Mouse (Mus musculus) forebrain, embryonic 14.5 days (tissue): Measurements from ENCODE around the gene Robo4. TPM values are rescaled to one million over a fixed set of nuclear protein-coding genes. Genes with fewer than 3 reads are reported as not detected.

Experiments
- ATAC-seq: fragments of 200-750 bp; cut with Nextera tagmentation; 2 replicates; pipeline ENCODE4 v1.8.0; 2017; ENCODE audit warnings: mild to moderate bottlenecking, moderate library complexity
- DNase-seq: peaks from one replicate; pipeline ENCODE4 v3.0.0-alpha.2; 2015; ENCODE audit warnings: low spot score
- H3K27ac ChIP-seq: fragments of 300-500 bp; sonication (generic); 2 replicates; pipeline ENCODE4 v1.5.1; 2014; ENCODE audit warnings: low read depth, mild to moderate bottlenecking, control low read depth, low read length, moderate library complexity
- H3K27me3 ChIP-seq: fragments of 300-500 bp; sonication (generic); replicated peaks from 2 replicates; pipeline ENCODE4 v1.6.1; 2014; ENCODE audit warnings: low read length, control low read depth, mixed read lengths; ENCODE audit not compliant: control insufficient read depth, insufficient read depth
- H3K36me3 ChIP-seq: fragments of 300-500 bp; sonication (generic); 2 replicates; pipeline ENCODE4 v1.6.1; 2014; ENCODE audit warnings: low read length, control low read depth; ENCODE audit not compliant: control insufficient read depth, insufficient read depth
- H3K4me1 ChIP-seq: fragments of 300-500 bp; sonication (generic); 2 replicates; pipeline ENCODE4 v1.6.1; 2014; ENCODE audit warnings: antibody characterized with exemption, low read length, control low read depth; ENCODE audit not compliant: control insufficient read depth, insufficient read depth
- H3K4me2 ChIP-seq: fragments of 300-500 bp; sonication (generic); 2 replicates; pipeline ENCODE4 v1.6.1; 2014; ENCODE audit warnings: mild to moderate bottlenecking, control low read depth, low read length
- H3K4me3 ChIP-seq: fragments of 300-500 bp; sonication (generic); 2 replicates; pipeline ENCODE4 v1.5.1; 2014; ENCODE audit warnings: low read depth, low read length, control low read depth
- H3K9ac ChIP-seq: fragments of 300-500 bp; sonication (generic); 2 replicates; pipeline ENCODE4 v1.6.1; 2014; ENCODE audit warnings: mild to moderate bottlenecking, low read length, control low read depth, moderate library complexity
- H3K9me3 ChIP-seq: fragments of 300-500 bp; sonication (generic); replicated peaks from 2 replicates; pipeline ENCODE4 v1.6.1; 2016; ENCODE audit warnings: low read length, control low read depth, mixed read lengths; ENCODE audit not compliant: control insufficient read depth
- WGBS: fragments of 180-500 bp; shearing (Covaris S2); extraction: QIAGEN DNeasy Blood & Tissue Kit; methylation state at CpG from one replicate; pipeline ENCODE4 v1.1.7; 2014; 5-methylcytosine and 5-hydroxymethylcytosine counted together
- polyA plus RNA-seq: library from polyadenylated mRNA; unstranded; fragments of >200 nt; fragmentation: Nextera tagmentation; extraction: Ambion mirVana; gene quantifications from 2 replicates; pipeline ENCODE4 v1.2.1, GENCODE M21; 2014

Gene Robo4
- polyA plus RNA-seq, 1 experiment from 2014 or later, result 3.3 TPM

GRCm38 (mm10) chr9:37455868-37456267, 54.2 kb downstream of the Robo4 start:
- H3K27ac ChIP-seq, result peak overlapping the region; percentile 77; the same call in 1 of the 2 replicates
- DNase-seq, result peak; percentile 5
- peaks cover 64% of the 10 kb centered on the region for H3K4me1 ChIP-seq
- H3K9ac ChIP-seq, result peak overlapping the region; percentile 44; the same call in 1 of the 2 replicates
- no peaks in the 10 kb centered on the region for H3K36me3 ChIP-seq
- H3K27me3 ChIP-seq, result peaks cover 3% of the 10 kb centered on the region; the same call in 1 of the 2 replicates
- WGBS, result 2% methylated on average over 8 of the region's 8 CpGs
- ATAC-seq, result no peak
- H3K9me3 ChIP-seq, result no peaks in the 10 kb centered on the region
- H3K4me3 ChIP-seq, result 0 out of 2 replicates have a peak overlapping the region, but pooled peaks have one; percentile 27
- H3K4me2 ChIP-seq, result peak overlapping the region; percentile 47

- peak overlapping the region; percentile 44 for H3K9ac ChIP-seq
- H3K4me3 ChIP-seq, result peak overlapping the region; percentile 27
- peaks cover 6% of the 10 kb centered on the region for H3K27me3 ChIP-seq
- no peaks in the 10 kb centered on the region for H3K36me3 ChIP-seq
- DNase-seq (peak; percentile 93), ATAC-seq (peak; percentile 81)
- 0% methylated on average over 20 of the region's 20 CpGs for WGBS
- peak overlapping the region; percentile 47 for H3K4me2 ChIP-seq
- peak overlapping the region; percentile 67; the same call in 1 of the 2 replicates for H3K27ac ChIP-seq
- H3K9me3 ChIP-seq, result no peaks in the 10 kb centered on the region
- H3K4me1 ChIP-seq, result peaks cover 62% of the 10 kb centered on the region
Measured at GRCm38 (mm10) chr9:37456481-37456910, 54.8 kb downstream of the Robo4 start.

- H3K36me3 ChIP-seq, result no peaks in the 10 kb centered on the region
- WGBS, result 28% methylated on average over 1 of the region's 1 CpGs
- DNase-seq (no peak), ATAC-seq (no peak)
- peaks cover 9% of the 10 kb centered on the region for H3K27me3 ChIP-seq
- peaks cover 56% of the 10 kb centered on the region for H3K4me1 ChIP-seq
- no peaks in the 10 kb centered on the region for H3K9me3 ChIP-seq
- H3K27ac ChIP-seq, result peak overlapping the region; percentile 67; the same call in 1 of the 2 replicates
- H3K9ac ChIP-seq, result no peak overlapping the region
- H3K4me2 ChIP-seq, result peak overlapping the region; percentile 47
- no peak overlapping the region for H3K4me3 ChIP-seq
Measured at GRCm38 (mm10) chr9:37457151-37457550, 55.5 kb downstream of the Robo4 start.

GRCm38 (mm10) chr9:37459665-37460042, 58.0 kb downstream of the Robo4 start:
- DNase-seq, result no peak
- H3K4me1 ChIP-seq, result peaks cover 35% of the 10 kb centered on the region

GRCm38 (mm10) chr9:37460043-37460960, 58.6 kb downstream of the Robo4 start:
- Histone ChIP-seq H3K4me2 (peak overlapping the region; percentile 97), H3K9me3 (no peaks in the 10 kb centered on the region), H3K27ac (peak overlapping the region; percentile 75), H3K4me1 (peaks cover 29% of the 10 kb centered on the region), H3K36me3 (no peaks in the 10 kb centered on the region), H3K27me3 (peaks cover 9% of the 10 kb centered on the region), H3K4me3 (peak overlapping the region; percentile 62), H3K9ac (peak overlapping the region; percentile 84)
- under 1% methylated on average over 68 of the region's 81 CpGs for WGBS
- ATAC-seq (peak; percentile 52), DNase-seq (peak; percentile 58)

More at GRCm38 (mm10) chr9:37459665-37460042, 58.0 kb downstream of the Robo4 start:
- peak overlapping the region; percentile 84 for H3K9ac ChIP-seq
- H3K27ac ChIP-seq, result peak overlapping the region; percentile 75
- peak overlapping the region; percentile 97 for H3K4me2 ChIP-seq
- no peak for ATAC-seq
- WGBS, result 7% methylated on average over 9 of the region's 9 CpGs
- no peaks in the 10 kb centered on the region for H3K9me3 ChIP-seq
- peaks cover 9% of the 10 kb centered on the region for H3K27me3 ChIP-seq
- no peaks in the 10 kb centered on the region for H3K36me3 ChIP-seq
- peak overlapping the region; percentile 62 for H3K4me3 ChIP-seq

- WGBS, result 11% methylated on average over 5 of the region's 5 CpGs
- Histone ChIP-seq H3K9ac (peak overlapping the region; percentile 84), H3K36me3 (no peaks in the 10 kb centered on the region), H3K27me3 (peaks cover 9% of the 10 kb centered on the region), H3K4me3 (peak overlapping the region; percentile 62), H3K4me2 (peak overlapping the region; percentile 97), H3K27ac (peak overlapping the region; percentile 75; the same call in 1 of the 2 replicates), H3K4me1 (peaks cover 23% of the 10 kb centered on the region), H3K9me3 (no peaks in the 10 kb centered on the region)
- no peak for DNase-seq
- ATAC-seq, result no peak
Measured at GRCm38 (mm10) chr9:37460961-37461340, 59.3 kb downstream of the Robo4 start.

- H3K4me1 ChIP-seq, result peaks cover 18% of the 10 kb centered on the region
- H3K4me3 ChIP-seq, result no peak overlapping the region
- H3K9ac ChIP-seq, result no peak overlapping the region
- no peaks in the 10 kb centered on the region for H3K9me3 ChIP-seq
- no peaks in the 10 kb centered on the region for H3K36me3 ChIP-seq
- no peak overlapping the region for H3K27ac ChIP-seq
- ATAC-seq (no peak), DNase-seq (peak; percentile 6)
- peaks cover 9% of the 10 kb centered on the region for H3K27me3 ChIP-seq
- H3K4me2 ChIP-seq, result no peak overlapping the region
- WGBS, result 8% methylated on average over 3 of the region's 3 CpGs
Measured at GRCm38 (mm10) chr9:37461571-37461970, 59.9 kb downstream of the Robo4 start.

GRCm38 (mm10) chr9:37462764-37463163, 61.1 kb downstream of the Robo4 start:
- ATAC-seq (no peak), DNase-seq (peak; percentile 85)
- no peak overlapping the region for H3K27ac ChIP-seq
- H3K36me3 ChIP-seq, result no peaks in the 10 kb centered on the region
- H3K27me3 ChIP-seq, result peaks cover 9% of the 10 kb centered on the region
- H3K4me2 ChIP-seq, result no peak overlapping the region
- no peak overlapping the region for H3K9ac ChIP-seq
- H3K4me3 ChIP-seq, result no peak overlapping the region
- 16% methylated on average over 7 of the region's 7 CpGs for WGBS
- peaks cover 18% of the 10 kb centered on the region for H3K4me1 ChIP-seq
- no peaks in the 10 kb centered on the region for H3K9me3 ChIP-seq
